Mouse (Mus musculus): ENCODE measurements around the gene Nhsl2. TPM values are rescaled to one million over a fixed set of nuclear protein-coding genes. Genes with fewer than 3 reads are reported as not detected.

Gene Nhsl2
- polyA plus RNA-seq, 1 experiment from 2014 or later = 1.3 TPM

GRCm38 (mm10) chrX:101980586-101980985 is 131.4 kb downstream of the Nhsl2 start:
- 81% methylated on average over 2 of the region's 2 CpGs for WGBS
- Histone ChIP-seq H3K9ac (ENCODE audit: low read depth, low read length) (no peak overlapping the region), H3K9me3 (ENCODE audit: control insufficient read depth) (no peaks in the 10 kb centered on the region), H3K4me2 (replicated peaks; ENCODE audit: low read depth) (no peak overlapping the region), H3K27ac (ENCODE audit: low read depth, low read length) (no peak overlapping the region), H3K27me3 (replicated peaks; ENCODE audit: control insufficient read depth, insufficient read depth, low read length) (no peaks in the 10 kb centered on the region), H3K4me1 (replicated peaks; ENCODE audit: control insufficient read depth, insufficient read depth, low read length) (no peaks in the 10 kb centered on the region), H3K36me3 (ENCODE audit: control insufficient read depth, insufficient read depth) (no peaks in the 10 kb centered on the region), H3K4me3 (ENCODE audit: low read depth, low read length) (no peak overlapping the region)
- TF ChIP-seq CTCF (IDR thresholded peaks at IDR 0.05; ENCODE audit: low read depth) = no peak
- ATAC-seq = no peak

DNA sequence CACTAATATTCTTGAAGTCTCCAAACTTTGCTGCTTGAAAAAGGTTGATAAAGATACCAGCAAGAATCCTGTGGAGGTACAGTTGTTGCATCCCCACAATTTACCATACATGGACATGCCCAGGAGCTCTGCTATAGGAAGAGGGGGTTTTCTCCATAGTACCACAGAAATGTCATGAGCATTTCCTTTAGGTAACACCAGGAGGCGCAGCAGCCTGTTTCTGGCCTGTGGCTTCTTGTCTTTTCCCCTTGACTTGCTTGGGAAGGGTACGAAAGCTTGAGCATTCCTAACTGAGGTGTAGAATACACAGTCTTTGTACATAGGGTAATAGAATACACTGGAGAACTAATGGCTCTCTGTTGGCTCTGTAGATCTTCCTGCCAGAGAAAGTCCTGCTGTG is 132.3 kb downstream of the Nhsl2 start:
- H3K4me1 ChIP-seq (replicated peaks; ENCODE audit: control insufficient read depth, insufficient read depth, low read length) = no peaks in the 10 kb centered on the region
- no peak for ATAC-seq
- TF ChIP-seq CTCF (IDR thresholded peaks at IDR 0.05; ENCODE audit: low read depth) = peak; percentile 70
- no peaks in the 10 kb centered on the region for H3K36me3 ChIP-seq (ENCODE audit: control insufficient read depth, insufficient read depth)
- no peaks in the 10 kb centered on the region for H3K27me3 ChIP-seq (replicated peaks; ENCODE audit: control insufficient read depth, insufficient read depth, low read length)
- WGBS = 49% methylated on average over 2 of the region's 2 CpGs
- H3K27ac ChIP-seq (ENCODE audit: low read depth, low read length) = no peak overlapping the region
- no peak overlapping the region for H3K4me3 ChIP-seq (ENCODE audit: low read depth, low read length)
- H3K4me2 ChIP-seq (replicated peaks; ENCODE audit: low read depth) = no peak overlapping the region
- H3K9me3 ChIP-seq (ENCODE audit: control insufficient read depth) = no peaks in the 10 kb centered on the region
- H3K9ac ChIP-seq (ENCODE audit: low read depth, low read length) = no peak overlapping the region

- WGBS = 56% methylated on average over 6 of the region's 6 CpGs
- H3K27me3 ChIP-seq (replicated peaks; ENCODE audit: control insufficient read depth, insufficient read depth, low read length) = no peaks in the 10 kb centered on the region
- H3K36me3 ChIP-seq (ENCODE audit: control insufficient read depth, insufficient read depth) = no peaks in the 10 kb centered on the region
- no peak overlapping the region for H3K27ac ChIP-seq (ENCODE audit: low read depth, low read length)
- no peaks in the 10 kb centered on the region for H3K9me3 ChIP-seq (ENCODE audit: control insufficient read depth)
- TF ChIP-seq CTCF (IDR thresholded peaks at IDR 0.05; ENCODE audit: low read depth) = no peak
- H3K4me3 ChIP-seq (ENCODE audit: low read depth, low read length) = no peak overlapping the region
- H3K4me2 ChIP-seq (replicated peaks; ENCODE audit: low read depth) = no peak overlapping the region
- ATAC-seq = no peak
- no peaks in the 10 kb centered on the region for H3K4me1 ChIP-seq (replicated peaks; ENCODE audit: control insufficient read depth, insufficient read depth, low read length)
- H3K9ac ChIP-seq (ENCODE audit: low read depth, low read length) = no peak overlapping the region
Measured at GRCm38 (mm10) chrX:101983638-101984037, 134.5 kb downstream of the Nhsl2 start.

GRCm38 (mm10) chrX:101986657-101987367 is 137.6 kb downstream of the Nhsl2 start:
- TF ChIP-seq CTCF (IDR thresholded peaks at IDR 0.05; ENCODE audit: low read depth) = no peak
- 56% methylated on average over 9 of the region's 9 CpGs for WGBS
- Histone ChIP-seq H3K4me3 (ENCODE audit: low read depth, low read length) (no peak overlapping the region), H3K27me3 (replicated peaks; ENCODE audit: control insufficient read depth, insufficient read depth, low read length) (no peaks in the 10 kb centered on the region), H3K27ac (ENCODE audit: low read depth, low read length) (no peak overlapping the region), H3K4me2 (replicated peaks; ENCODE audit: low read depth) (no peak overlapping the region), H3K9ac (ENCODE audit: low read depth, low read length) (no peak overlapping the region), H3K36me3 (ENCODE audit: control insufficient read depth, insufficient read depth) (no peaks in the 10 kb centered on the region), H3K9me3 (ENCODE audit: control insufficient read depth) (no peaks in the 10 kb centered on the region), H3K4me1 (replicated peaks; ENCODE audit: control insufficient read depth, insufficient read depth, low read length) (no peaks in the 10 kb centered on the region)
- no peak for ATAC-seq

GRCm38 (mm10) chrX:101993841-101994571 is 144.8 kb downstream of the Nhsl2 start:
- Histone ChIP-seq H3K4me1 (replicated peaks; ENCODE audit: control insufficient read depth, insufficient read depth, low read length) (no peaks in the 10 kb centered on the region), H3K4me2 (replicated peaks; ENCODE audit: low read depth) (no peak overlapping the region), H3K4me3 (ENCODE audit: low read depth, low read length) (no peak overlapping the region), H3K27ac (ENCODE audit: low read depth, low read length) (peak overlapping the region; percentile 35; the same call in 1 of the 2 replicates), H3K36me3 (ENCODE audit: control insufficient read depth, insufficient read depth) (no peaks in the 10 kb centered on the region), H3K9ac (ENCODE audit: low read depth, low read length) (no peak overlapping the region), H3K9me3 (ENCODE audit: control insufficient read depth) (no peaks in the 10 kb centered on the region), H3K27me3 (replicated peaks; ENCODE audit: control insufficient read depth, insufficient read depth, low read length) (0 out of 2 replicates have a peak, but pooled peaks cover 2% of the 10 kb centered on the region)
- no peak for TF ChIP-seq CTCF (IDR thresholded peaks at IDR 0.05; ENCODE audit: low read depth)
- WGBS = 47% methylated on average over 12 of the region's 12 CpGs
- no peak for ATAC-seq

GRCm38 (mm10) chrX:101996726-101997125 is 147.5 kb downstream of the Nhsl2 start:
- Histone ChIP-seq H3K4me3 (ENCODE audit: low read depth, low read length) (no peak overlapping the region), H3K4me1 (replicated peaks; ENCODE audit: control insufficient read depth, insufficient read depth, low read length) (no peaks in the 10 kb centered on the region), H3K27me3 (replicated peaks; ENCODE audit: control insufficient read depth, insufficient read depth, low read length) (0 out of 2 replicates have a peak, but pooled peaks cover 2% of the 10 kb centered on the region), H3K27ac (ENCODE audit: low read depth, low read length) (no peak overlapping the region), H3K9ac (ENCODE audit: low read depth, low read length) (no peak overlapping the region), H3K9me3 (ENCODE audit: control insufficient read depth) (no peaks in the 10 kb centered on the region), H3K36me3 (ENCODE audit: control insufficient read depth, insufficient read depth) (no peaks in the 10 kb centered on the region), H3K4me2 (replicated peaks; ENCODE audit: low read depth) (no peak overlapping the region)
- 70% methylated on average over 2 of the region's 2 CpGs for WGBS
- TF ChIP-seq CTCF (IDR thresholded peaks at IDR 0.05; ENCODE audit: low read depth) = no peak
- ATAC-seq = no peak
